Mouse (Mus musculus) forebrain, embryonic 16.5 days (tissue): ENCODE results near the gene Nr1h3. TPM values are rescaled to one million over a fixed set of nuclear protein-coding genes. Genes with fewer than 3 reads are reported as not detected.
"Not testable (repeated sequence)": the region's sequence is repeated elsewhere in the genome, so short reads cannot be mapped to it uniquely, and the experiment has no call there.

Source experiments
- ATAC-seq: fragments of 200-750 bp; cut with Nextera tagmentation; 2 replicates; pipeline ENCODE4 v1.8.0; 2017; ENCODE audit warnings: mild to moderate bottlenecking, moderate library complexity
- H3K27ac ChIP-seq: fragments of 300-500 bp; sonication (generic); 2 replicates; pipeline ENCODE4 v1.5.1; 2014; ENCODE audit warnings: low read length, control low read depth
- H3K27me3 ChIP-seq: fragments of 300-500 bp; sonication (generic); replicated peaks from 2 replicates; pipeline ENCODE4 v1.6.1; 2014; ENCODE audit warnings: low read length; ENCODE audit not compliant: control insufficient read depth, insufficient read depth
- H3K36me3 ChIP-seq: fragments of 300-500 bp; sonication (generic); 2 replicates; pipeline ENCODE4 v1.6.1; 2014; ENCODE audit not compliant: control insufficient read depth, insufficient read depth
- H3K4me1 ChIP-seq: fragments of 300-500 bp; sonication (generic); replicated peaks from 2 replicates; pipeline ENCODE4 v1.6.1; 2014; ENCODE audit warnings: low read length; ENCODE audit not compliant: control insufficient read depth, insufficient read depth
- H3K4me2 ChIP-seq: fragments of 300-500 bp; sonication (generic); 2 replicates; pipeline ENCODE4 v1.6.1; 2014; ENCODE audit warnings: mild to moderate bottlenecking, low read length, control low read depth
- H3K4me3 ChIP-seq: fragments of 300-500 bp; sonication (generic); replicated peaks from 2 replicates; pipeline ENCODE4 v1.5.1; 2014; ENCODE audit warnings: mild to moderate bottlenecking, low read length, control low read depth
- H3K9ac ChIP-seq: fragments of 300-500 bp; sonication (generic); replicated peaks from 2 replicates; pipeline ENCODE4 v1.6.1; 2014; ENCODE audit warnings: low read depth, low read length, control low read depth
- H3K9me3 ChIP-seq: fragments of 300-500 bp; sonication (generic); 2 replicates; pipeline ENCODE4 v1.6.1; 2016; ENCODE audit warnings: low read length; ENCODE audit not compliant: control insufficient read depth
- WGBS: fragments of 180-500 bp; shearing (Covaris S2); extraction: QIAGEN DNeasy Blood & Tissue Kit; methylation state at CpG from one replicate; pipeline ENCODE4 v1.1.7; 2014; 5-methylcytosine and 5-hydroxymethylcytosine counted together
- polyA plus RNA-seq: library from polyadenylated mRNA; unstranded; fragments of >200 nt; fragmentation: Nextera tagmentation; extraction: Ambion mirVana; gene quantifications from 2 replicates; pipeline ENCODE4 v1.2.1, GENCODE M21; 2015

The Nr1h3 gene
- 2.4 and 2.6 TPM in 2 replicates for polyA plus RNA-seq

DNA sequence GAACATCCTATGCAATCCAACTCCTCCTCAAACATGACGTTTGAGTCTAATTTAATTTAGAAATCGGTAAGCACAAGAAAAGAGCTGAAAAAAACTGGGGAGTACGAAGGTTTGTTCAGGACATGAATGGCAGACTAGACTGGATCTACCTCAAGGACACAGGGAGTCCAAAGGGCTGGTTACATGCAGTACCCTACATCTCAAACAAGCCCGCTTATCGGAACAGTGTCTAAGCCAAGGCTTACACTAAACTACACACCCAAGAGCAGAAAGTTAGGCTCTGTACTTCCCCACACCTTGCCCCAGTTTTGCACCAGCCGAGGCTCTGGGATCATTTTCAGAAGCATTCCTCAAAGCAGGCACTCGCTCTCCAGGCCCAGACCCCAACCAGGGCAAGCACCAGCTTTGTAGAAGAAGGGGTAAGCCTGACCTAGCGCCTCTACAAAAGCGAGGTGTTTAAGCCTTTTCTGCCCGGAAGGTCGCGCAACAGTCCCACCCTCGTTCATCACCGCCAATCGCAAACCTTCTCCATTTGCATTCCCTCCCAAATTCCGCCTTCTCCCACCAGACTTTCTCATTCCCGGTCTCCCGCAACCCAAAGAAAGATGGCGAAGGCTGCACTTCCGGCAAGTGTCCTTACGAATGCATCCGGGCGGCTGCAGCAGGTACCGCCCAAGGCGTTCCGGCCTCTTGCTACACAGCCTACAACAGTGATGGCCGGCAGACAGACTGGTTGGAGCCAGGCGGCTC is at the start of gene Nr1h3, which contains the start of gene Acp2:
Nr1h3 (minus strand) TSS at position 613 of the 750 bp plus-strand sequence.
Acp2 (plus strand) TSS at position 664 of the 750 bp plus-strand sequence.
- Histone ChIP-seq H3K27ac (peak within 1 kb of the TSS; percentile 93), H3K9me3 (no peaks in the 10 kb centered on the region)

GRCm38 (mm10) chr2:91252001-91252400 is 49.4 kb upstream of the Nr1h3 start:
- Histone ChIP-seq H3K27ac (no peak overlapping the region), H3K9me3 (no peaks in the 10 kb centered on the region), H3K4me1 (peaks cover 16% of the 10 kb centered on the region), H3K9ac (no peak overlapping the region), H3K36me3 (no peaks in the 10 kb centered on the region), H3K27me3 (no peaks in the 10 kb centered on the region; the same call in 1 of the 2 replicates), H3K4me3 (no peak overlapping the region), H3K4me2 (no peak overlapping the region)
- WGBS = 78% methylated on average over 4 of the region's 4 CpGs
- no peak for ATAC-seq

More for the DNA sequence above, at the start of gene Nr1h3, which contains the start of gene Acp2:
- Histone ChIP-seq H3K4me3 (peak within 1 kb of the TSS; percentile 92), H3K27me3 (no peaks in the 10 kb centered on the region), H3K36me3 (peaks cover 8% of the 10 kb centered on the region; the same call in 1 of the 2 replicates), H3K4me2 (peak within 1 kb of the TSS; percentile 90), H3K9ac (peak within 1 kb of the TSS; percentile 93), H3K4me1 (peaks cover 21% of the 10 kb centered on the region)
- peak; percentile 97 for ATAC-seq
- 3% methylated on average over 28 of the region's 28 CpGs for WGBS

DNA sequence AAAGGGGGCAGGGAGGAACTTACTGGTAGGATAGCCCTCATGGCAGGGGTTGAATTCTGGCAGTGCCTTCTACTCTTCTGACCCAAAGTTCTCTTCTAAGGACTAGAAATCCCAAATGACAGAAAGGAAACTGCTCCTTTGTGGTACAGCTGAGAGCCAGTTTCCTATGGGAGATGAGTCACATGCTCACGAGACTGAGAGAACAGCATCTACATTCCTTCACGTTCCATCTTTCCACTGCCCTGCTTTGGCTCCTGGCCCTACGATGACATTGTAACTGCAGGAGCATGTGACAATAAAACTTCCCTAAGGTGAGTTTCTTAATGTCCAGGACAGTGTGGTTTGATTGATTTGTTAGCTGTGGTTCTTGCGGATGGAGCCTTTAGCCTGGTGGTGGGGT is 45.7 kb upstream of the Nr1h3 start:
- Histone ChIP-seq H3K27me3 (no peaks in the 10 kb centered on the region; the same call in 1 of the 2 replicates), H3K27ac (no peak overlapping the region), H3K4me2 (no peak overlapping the region), H3K4me1 (no peaks in the 10 kb centered on the region), H3K9me3 (no peaks in the 10 kb centered on the region), H3K4me3 (no peak overlapping the region), H3K9ac (no peak overlapping the region), H3K36me3 (no peaks in the 10 kb centered on the region)
- ATAC-seq = no peak
- WGBS = 91% methylated on average over 4 of the region's 4 CpGs

GRCm38 (mm10) chr2:91244557-91245228 is 42.1 kb upstream of the Nr1h3 start:
- 83% methylated on average over 5 of the region's 5 CpGs for WGBS
- Histone ChIP-seq H3K27ac (no peak overlapping the region), H3K36me3 (no peaks in the 10 kb centered on the region), H3K9me3 (no peaks in the 10 kb centered on the region), H3K9ac (no peak overlapping the region), H3K4me2 (no peak overlapping the region), H3K4me3 (no peak overlapping the region), H3K27me3 (no peaks in the 10 kb centered on the region), H3K4me1 (no peaks in the 10 kb centered on the region)
- ATAC-seq = no peak

- Histone ChIP-seq H3K4me2 (no peak overlapping the region), H3K4me1 (no peaks in the 10 kb centered on the region), H3K27me3 (no peaks in the 10 kb centered on the region), H3K27ac (no peak overlapping the region), H3K9ac (no peak overlapping the region), H3K36me3 (no peaks in the 10 kb centered on the region), H3K4me3 (no peak overlapping the region), H3K9me3 (no peaks in the 10 kb centered on the region)
- ATAC-seq = peak; percentile 18; the same call in 1 of the 2 replicates
- 52% methylated on average over 3 of the region's 3 CpGs for WGBS
These were observed 40.8 kb upstream of the Nr1h3 start for GRCm38 (mm10) chr2:91243416-91243815.

DNA sequence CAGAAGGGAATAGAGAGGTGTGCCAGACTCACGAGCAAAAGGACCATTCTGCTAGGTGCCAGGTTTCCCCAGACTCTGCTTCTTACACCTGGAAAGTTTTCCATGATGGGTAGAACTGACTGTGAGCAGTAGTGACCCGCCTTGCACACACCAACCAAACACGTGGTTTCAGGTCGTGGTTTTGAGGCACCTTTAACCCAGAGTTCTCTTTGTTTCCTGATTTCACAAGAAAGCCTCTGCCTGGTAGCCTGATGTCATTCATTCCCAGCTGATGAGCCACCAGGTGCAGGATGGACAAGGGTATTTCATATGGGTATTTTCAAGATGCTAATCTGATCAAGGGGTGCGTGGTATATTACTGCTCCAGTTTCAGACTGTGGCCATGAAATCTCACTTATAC is 39.9 kb upstream of the Nr1h3 start:
- Histone ChIP-seq H3K9me3 (no peaks in the 10 kb centered on the region), H3K4me2 (no peak overlapping the region), H3K9ac (no peak overlapping the region)

DNA sequence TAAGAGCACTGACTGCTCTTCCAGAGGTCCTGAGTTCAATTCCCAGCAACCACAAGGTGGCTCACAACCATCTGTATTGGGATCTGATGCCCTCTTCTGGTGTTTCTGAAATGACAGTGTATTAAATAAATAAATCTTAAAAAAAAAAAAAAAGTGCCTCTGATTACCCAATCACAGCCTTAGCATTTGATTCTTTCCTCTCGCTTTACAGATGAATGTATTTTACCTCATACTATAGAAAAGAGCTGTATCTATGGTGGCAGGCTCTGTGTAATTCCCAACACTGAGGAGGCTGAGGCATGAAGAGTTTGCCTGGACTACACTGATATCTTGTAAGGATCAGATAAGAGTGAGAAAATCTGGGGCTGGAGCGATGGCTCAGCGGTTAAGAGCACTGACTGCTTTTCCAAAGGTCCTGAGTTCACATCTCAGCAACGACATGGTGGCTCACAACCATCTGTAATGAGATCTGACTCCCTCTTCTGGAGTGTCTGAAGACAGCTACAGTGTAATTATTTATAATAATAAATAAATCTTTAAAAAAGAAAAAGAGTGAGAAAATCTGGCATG is 35.0 kb upstream of the Nr1h3 start:
- H3K4me1 ChIP-seq = peaks cover 10% of the 10 kb centered on the region
- 24% methylated on average over 4 of the region's 4 CpGs for WGBS
- peak overlapping the region; percentile 65 for H3K4me3 ChIP-seq
- not testable (repeated sequence) for H3K9me3 ChIP-seq, H3K36me3 ChIP-seq, H3K27me3 ChIP-seq
- peak overlapping the region; percentile 96 for H3K27ac ChIP-seq
- peak overlapping the region; percentile 87 for H3K4me2 ChIP-seq
- H3K9ac ChIP-seq = peak overlapping the region; percentile 66; the same call in 1 of the 2 replicates
- peak; percentile 51 for ATAC-seq

More for the DNA sequence above, 39.9 kb upstream of the Nr1h3 start:
- no peaks in the 10 kb centered on the region for H3K27me3 ChIP-seq
- ATAC-seq = no peak
- H3K4me1 ChIP-seq = peaks cover 3% of the 10 kb centered on the region
- H3K27ac ChIP-seq = no peak overlapping the region
- H3K36me3 ChIP-seq = no peaks in the 10 kb centered on the region
- H3K4me3 ChIP-seq = no peak overlapping the region
- 71% methylated on average over 5 of the region's 5 CpGs for WGBS

- Histone ChIP-seq H3K36me3 (peaks cover 3% of the 10 kb centered on the region; the same call in 1 of the 2 replicates), H3K4me2 (peak within 1 kb of the TSS; percentile 87), H3K27me3 (no peaks in the 10 kb centered on the region), H3K4me1 (peaks cover 10% of the 10 kb centered on the region), H3K4me3 (peak within 1 kb of the TSS; percentile 65), H3K9ac (peak within 1 kb of the TSS; percentile 66), H3K27ac (peak within 1 kb of the TSS; percentile 96), H3K9me3 (no peaks in the 10 kb centered on the region)
- WGBS = under 1% methylated on average over 46 of the region's 48 CpGs
- ATAC-seq = peak; percentile 98
These were observed 34.2 kb upstream of the Nr1h3 start, which contains the start of gene Ddb2 for GRCm38 (mm10) chr2:91236601-91237510. Gene Ddb2, minus strand, starts transcription at chr2:91236982.
